Mouse (Mus musculus) forebrain, postnatal 0 days (tissue): ENCODE measurements around the gene Gm17087. TPM values are rescaled to one million over a fixed set of nuclear protein-coding genes. Genes with fewer than 3 reads are reported as not detected.

Experiments
- ATAC-seq: fragments of 200-750 bp; cut with Nextera tagmentation; 2 replicates; pipeline ENCODE4 v1.8.0; 2017; ENCODE audit warnings: mild to moderate bottlenecking, moderate library complexity
- DNase-seq: peaks from one replicate; pipeline ENCODE4 v3.0.0-alpha.2; 2015
- H3K27ac ChIP-seq: fragments of 300-500 bp; sonication (generic); 2 replicates; pipeline ENCODE4 v1.5.1; 2014; ENCODE audit warnings: low read depth, mild to moderate bottlenecking, antibody characterized with exemption, low read length, moderate library complexity, mixed read lengths
- H3K27me3 ChIP-seq: fragments of 300-500 bp; sonication (generic); 2 replicates; pipeline ENCODE4 v1.6.1; 2014; ENCODE audit warnings: mild to moderate bottlenecking, low read length, mixed read lengths; ENCODE audit not compliant: insufficient read depth
- H3K36me3 ChIP-seq: fragments of 300-500 bp; sonication (generic); 2 replicates; pipeline ENCODE4 v1.6.1; 2014; ENCODE audit warnings: mild to moderate bottlenecking, moderate library complexity; ENCODE audit not compliant: insufficient read depth
- H3K4me1 ChIP-seq: fragments of 300-500 bp; sonication (generic); 2 replicates; pipeline ENCODE4 v1.6.1; 2014; ENCODE audit warnings: antibody characterized with exemption; ENCODE audit not compliant: insufficient read depth
- H3K4me2 ChIP-seq: fragments of 300-500 bp; sonication (generic); 2 replicates; pipeline ENCODE4 v1.6.1; 2014; ENCODE audit warnings: low read depth, mild to moderate bottlenecking, moderate library complexity
- H3K4me3 ChIP-seq: fragments of 300-500 bp; sonication (generic); 2 replicates; pipeline ENCODE4 v1.5.1; 2014; ENCODE audit warnings: low read depth, low read length, mixed read lengths
- H3K9ac ChIP-seq: fragments of 300-500 bp; sonication (generic); 2 replicates; pipeline ENCODE4 v1.6.1; 2014; ENCODE audit warnings: mild to moderate bottlenecking
- H3K9me3 ChIP-seq: fragments of 300-500 bp; sonication (generic); 2 replicates; pipeline ENCODE4 v1.6.1; 2016; ENCODE audit warnings: low read length
- CTCF ChIP-seq: sonication (generic); IDR thresholded peaks from 2 replicates; pipeline ENCODE4 v1.5.1; 2016; ENCODE audit warnings: antibody characterized with exemption, control low read depth, low read depth
- WGBS: fragments of 180-500 bp; shearing (Covaris S2); extraction: QIAGEN DNeasy Blood & Tissue Kit; methylation state at CpG from one replicate; pipeline ENCODE4 v1.1.7; 2014; 5-methylcytosine and 5-hydroxymethylcytosine counted together
- polyA plus RNA-seq: library from polyadenylated mRNA; unstranded; fragments of >200 nt; fragmentation: Nextera tagmentation; extraction: Ambion mirVana; gene quantifications from 2 replicates; pipeline ENCODE4 v1.2.1, GENCODE M21; 2015
- total RNA-seq: library from RNA; depleted of rRNA; stranded (reverse); fragments of >200 nt; gene quantifications from 2 replicates; pipeline ENCODE4 v1.2.3, GENCODE M21; 2014

Gm17087 gene
- total and polyA plus RNA-seq, 2 experiments from 2014 or later, result not detected

GRCm38 (mm10) chr17:8541974-8542538 lies 24.7 kb downstream of the Gm17087 start:
- Histone ChIP-seq H3K4me2 (no peak overlapping the region), H3K9me3 (no peaks in the 10 kb centered on the region), H3K27me3 (no peaks in the 10 kb centered on the region), H3K4me1 (no peaks in the 10 kb centered on the region), H3K27ac (no peak overlapping the region), H3K4me3 (no peak overlapping the region), H3K9ac (no peak overlapping the region), H3K36me3 (no peaks in the 10 kb centered on the region)
- no peak for TF ChIP-seq CTCF
- ATAC-seq (peak; percentile 23; the same call in 1 of the 2 replicates), DNase-seq (no peak)
- 70% methylated on average over 14 of the region's 14 CpGs for WGBS

GRCm38 (mm10) chr17:8538102-8538501 lies 28.6 kb downstream of the Gm17087 start:
- Histone ChIP-seq H3K27ac (no peak overlapping the region), H3K4me3 (no peak overlapping the region), H3K9ac (no peak overlapping the region), H3K4me1 (no peaks in the 10 kb centered on the region), H3K27me3 (no peaks in the 10 kb centered on the region), H3K9me3 (no peaks in the 10 kb centered on the region), H3K4me2 (no peak overlapping the region), H3K36me3 (no peaks in the 10 kb centered on the region)
- no peak for DNase-seq
- WGBS, result 67% methylated on average over 3 of the region's 3 CpGs
- ATAC-seq, result no peak
- TF ChIP-seq CTCF, result no peak

- 72% methylated on average over 6 of the region's 6 CpGs for WGBS
- ATAC-seq (no peak), DNase-seq (no peak)
- no peaks in the 10 kb centered on the region for H3K9me3 ChIP-seq
- no peak overlapping the region for H3K4me3 ChIP-seq
- no peak overlapping the region for H3K4me2 ChIP-seq
- no peaks in the 10 kb centered on the region for H3K27me3 ChIP-seq
- H3K27ac ChIP-seq, result no peak overlapping the region
- no peaks in the 10 kb centered on the region for H3K36me3 ChIP-seq
- no peaks in the 10 kb centered on the region for H3K4me1 ChIP-seq
- no peak overlapping the region for H3K9ac ChIP-seq
- no peak for TF ChIP-seq CTCF
Observed at GRCm38 (mm10) chr17:8536522-8536921, 30.2 kb downstream of the Gm17087 start.

- Histone ChIP-seq H3K4me3 (no peak overlapping the region), H3K4me1 (no peaks in the 10 kb centered on the region), H3K4me2 (no peak overlapping the region), H3K27me3 (no peaks in the 10 kb centered on the region), H3K9ac (no peak overlapping the region), H3K9me3 (no peaks in the 10 kb centered on the region), H3K36me3 (no peaks in the 10 kb centered on the region), H3K27ac (no peak overlapping the region)
- no peak for ATAC-seq
- DNase-seq, result no peak
- peak; percentile 52 for TF ChIP-seq CTCF
- 46% methylated on average over 3 of the region's 3 CpGs for WGBS
Observed at GRCm38 (mm10) chr17:8533828-8534227, 32.9 kb downstream of the Gm17087 start.

GRCm38 (mm10) chr17:8532609-8533008 lies 34.1 kb downstream of the Gm17087 start:
- no peak for DNase-seq
- ATAC-seq, result no peak
- no peaks in the 10 kb centered on the region for H3K27me3 ChIP-seq
- no peak overlapping the region for H3K27ac ChIP-seq
- no peak overlapping the region for H3K4me2 ChIP-seq
- no peak for TF ChIP-seq CTCF
- no peaks in the 10 kb centered on the region for H3K36me3 ChIP-seq
- no peaks in the 10 kb centered on the region for H3K9me3 ChIP-seq
- H3K4me1 ChIP-seq, result no peaks in the 10 kb centered on the region
- H3K9ac ChIP-seq, result no peak overlapping the region
- 74% methylated on average over 4 of the region's 4 CpGs for WGBS
- no peak overlapping the region for H3K4me3 ChIP-seq

GRCm38 (mm10) chr17:8528641-8529040 lies 38.1 kb downstream of the Gm17087 start:
- H3K4me1 ChIP-seq, result peaks cover 9% of the 10 kb centered on the region
- no peak overlapping the region for H3K4me2 ChIP-seq
- DNase-seq, result no peak
- no peak for TF ChIP-seq CTCF
- no peak overlapping the region for H3K27ac ChIP-seq
- no peaks in the 10 kb centered on the region for H3K27me3 ChIP-seq
- no peaks in the 10 kb centered on the region for H3K9me3 ChIP-seq
- no peak overlapping the region for H3K4me3 ChIP-seq
- H3K9ac ChIP-seq, result no peak overlapping the region
- ATAC-seq, result no peak
- 81% methylated on average over 3 of the region's 3 CpGs for WGBS
- H3K36me3 ChIP-seq, result no peaks in the 10 kb centered on the region

GRCm38 (mm10) chr17:8526815-8527261 lies 39.9 kb downstream of the Gm17087 start:
- Histone ChIP-seq H3K9me3 (no peaks in the 10 kb centered on the region), H3K4me2 (no peak overlapping the region; the same call in 1 of the 2 replicates), H3K9ac (no peak overlapping the region), H3K4me3 (no peak overlapping the region; the same call in 1 of the 2 replicates), H3K27ac (no peak overlapping the region), H3K4me1 (peaks cover 14% of the 10 kb centered on the region), H3K36me3 (no peaks in the 10 kb centered on the region), H3K27me3 (no peaks in the 10 kb centered on the region)
- DNase-seq (no peak), ATAC-seq (no peak)
- no peak for TF ChIP-seq CTCF
- whole genome bisulfite sequencing, result 24% methylated on average over 8 of the region's 9 CpGs
